ENCODE assay signal across 8 mouse cellular contexts in the genomic region with DNA sequence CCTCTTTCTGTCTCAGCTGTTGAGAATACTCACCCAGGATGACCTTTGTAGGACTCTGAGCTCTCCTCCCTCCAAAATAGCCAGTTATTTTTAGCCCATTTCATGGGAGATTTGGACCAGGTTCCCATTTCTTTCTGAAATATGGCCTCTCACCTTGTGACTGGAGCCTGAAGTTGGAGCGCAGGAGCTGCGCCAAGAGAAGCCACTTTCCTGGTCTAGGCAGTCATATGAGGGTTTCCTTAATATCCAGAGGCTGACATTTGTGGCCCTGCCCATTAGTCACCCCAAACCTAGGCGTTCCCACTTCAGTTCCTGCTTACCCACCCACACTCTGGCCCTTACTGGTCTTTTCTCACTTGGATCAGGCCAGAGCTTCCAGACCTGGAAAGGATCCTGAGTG. TPM values are rescaled to one million over a fixed set of nuclear protein-coding genes. Genes with fewer than 3 reads are reported as not detected.
DNase-seq lines count a peak whose midpoint lies in the region; ATAC-seq and TF ChIP-seq lines count a peak whose summit lies in the region.

A gene (plus strand): TSS at position 308 of the 400 bp plus-strand sequence.

- intact Hi-C loops in gastrocnemius, adult 2 months (cut with DNase I), result loop anchor here (1.0 kb wide), 1 partner anchor 83 kb away; a partner anchor contains a TSS

- peak within 1 kb of the TSS; percentile 81 for H3K4me2 ChIP-seq in hindbrain, embryonic 14.5 days (replicated peaks)
- H3K4me2 ChIP-seq in liver, embryonic 16.5 days (ENCODE audit: low read depth, low read length), result peak within 1 kb of the TSS; percentile 99
- peak within 1 kb of the TSS; percentile 86 for H3K4me2 ChIP-seq in stomach, embryonic 16.5 days (ENCODE audit: low read depth, low read length)

- H3K9me3 ChIP-seq in hindbrain, embryonic 14.5 days (ENCODE audit: control insufficient read depth, low read length), result no peaks in the 10 kb centered on the region
- H3K9me3 ChIP-seq in liver, embryonic 16.5 days (replicated peaks; ENCODE audit: control insufficient read depth, low read length), result no peaks in the 10 kb centered on the region
- H3K9me3 ChIP-seq in stomach, embryonic 16.5 days (replicated peaks; ENCODE audit: control insufficient read depth, low read length), result no peaks in the 10 kb centered on the region

- 91% methylated on average over 3 of the region's 3 CpGs for WGBS in spleen, adult 2 months
- 90% methylated on average over 3 of the region's 3 CpGs for WGBS in hindbrain, embryonic 14.5 days
- 73% methylated on average over 3 of the region's 3 CpGs for WGBS in liver, embryonic 16.5 days (ENCODE audit: insufficient replicate concordance)
- 77% methylated on average over 3 of the region's 3 CpGs for WGBS in stomach, embryonic 16.5 days

- no peaks in the 10 kb centered on the region for H3K36me3 ChIP-seq in spleen, adult 2 months (ENCODE audit: control insufficient read depth, insufficient read depth, low read length)
- peaks cover 58% of the 10 kb centered on the region for H3K36me3 ChIP-seq in hindbrain, embryonic 14.5 days (replicated peaks; ENCODE audit: control insufficient read depth, insufficient read depth)
- H3K36me3 ChIP-seq in liver, embryonic 16.5 days (ENCODE audit: control insufficient read depth, insufficient read depth), result no peaks in the 10 kb centered on the region
- H3K36me3 ChIP-seq in stomach, embryonic 16.5 days (ENCODE audit: control insufficient read depth, insufficient read depth, low read length), result no peaks in the 10 kb centered on the region; the same call in 1 of the 2 replicates

- no peak for DNase-seq in spleen, adult 2 months (ENCODE audit: low read depth in 1 of 2, low spot score in 2 of 2)
- DNase-seq in spleen, postnatal 14 days (ENCODE audit: low spot score in 2 of 2), result no peak
- DNase-seq in gastrocnemius, adult 2 months, result peak; percentile 85
- no peak for DNase-seq in hindbrain, embryonic 14.5 days (ENCODE audit: low spot score)
- no peak for DNase-seq in urinary bladder, postnatal 14 days (ENCODE audit: low spot score)

- peak within 1 kb of the TSS; percentile 64 for H3K9ac ChIP-seq in hindbrain, embryonic 14.5 days
- peak within 1 kb of the TSS; percentile 71 for H3K9ac ChIP-seq in liver, embryonic 16.5 days (ENCODE audit: low read depth, low read length)
- peak within 1 kb of the TSS; percentile 80 for H3K9ac ChIP-seq in stomach, embryonic 16.5 days (ENCODE audit: low read length)

- peak within 1 kb of the TSS; percentile 83 for H3K27ac ChIP-seq in spleen, adult 2 months (ENCODE audit: insufficient read depth, low read length)
- peak within 1 kb of the TSS; percentile 97 for H3K27ac ChIP-seq in gastrocnemius, adult 2 months
- H3K27ac ChIP-seq in hindbrain, embryonic 14.5 days, result peak within 1 kb of the TSS; percentile 75
- peak within 1 kb of the TSS; percentile 80 for H3K27ac ChIP-seq in liver, embryonic 16.5 days (ENCODE audit: low read length)
- peak within 1 kb of the TSS; percentile 88 for H3K27ac ChIP-seq in stomach, embryonic 16.5 days (ENCODE audit: low read length)

- H3K4me3 ChIP-seq in spleen, adult 2 months (ENCODE audit: extremely low read depth, insufficient read depth, insufficient read length), result peak within 1 kb of the TSS; percentile 88
- peak within 1 kb of the TSS; percentile 89 for H3K4me3 ChIP-seq in gastrocnemius, adult 2 months
- H3K4me3 ChIP-seq in hindbrain, embryonic 14.5 days (replicated peaks; ENCODE audit: low read length), result peak within 1 kb of the TSS; percentile 59
- peak within 1 kb of the TSS; percentile 76 for H3K4me3 ChIP-seq in liver, embryonic 16.5 days (ENCODE audit: low read depth, low read length)
- peak within 1 kb of the TSS; percentile 93 for H3K4me3 ChIP-seq in stomach, embryonic 16.5 days (replicated peaks; ENCODE audit: low read length)

- no peak for TF ChIP-seq CTCF in spleen, adult 2 months (IDR thresholded peaks at IDR 0.05; ENCODE audit: extremely low read depth, insufficient read depth, insufficient read length, insufficient replicate concordance)
- TF ChIP-seq CTCF in gastrocnemius, adult 2 months (IDR thresholded peaks at IDR 0.05), result no peak

- H3K27me3 ChIP-seq in spleen, adult 2 months (ENCODE audit: control insufficient read depth, insufficient read depth, low read length), result no peaks in the 10 kb centered on the region
- no peaks in the 10 kb centered on the region for H3K27me3 ChIP-seq in hindbrain, embryonic 14.5 days (ENCODE audit: control insufficient read depth, insufficient read depth, low read length)
- no peaks in the 10 kb centered on the region for H3K27me3 ChIP-seq in liver, embryonic 16.5 days (ENCODE audit: control insufficient read depth, insufficient read depth, low read depth, low read length)
- H3K27me3 ChIP-seq in stomach, embryonic 16.5 days (ENCODE audit: control insufficient read depth, insufficient read depth, low read length), result no peaks in the 10 kb centered on the region

- H3K4me1 ChIP-seq in spleen, adult 2 months (ENCODE audit: control insufficient read depth, insufficient read depth, insufficient read length), result peaks cover 5% of the 10 kb centered on the region; the same call in 1 of the 2 replicates
- peaks cover 12% of the 10 kb centered on the region for H3K4me1 ChIP-seq in hindbrain, embryonic 14.5 days (replicated peaks; ENCODE audit: control insufficient read depth, insufficient read depth, low read length)
- peaks cover 15% of the 10 kb centered on the region for H3K4me1 ChIP-seq in liver, embryonic 16.5 days (ENCODE audit: control insufficient read depth, low read depth, low read length)
- H3K4me1 ChIP-seq in stomach, embryonic 16.5 days (ENCODE audit: control insufficient read depth, insufficient read depth, low read length), result peaks cover 19% of the 10 kb centered on the region

- no peak for TF ChIP-seq POLR2A in spleen, adult 2 months (IDR thresholded peaks at IDR 0.05; ENCODE audit: low read depth, low read length)

- no peak for ATAC-seq in hindbrain, embryonic 14.5 days (ENCODE audit: low FRiP score)
- ATAC-seq in liver, embryonic 16.5 days (ENCODE audit: low read depth), result no peak
- no peak for ATAC-seq in stomach, embryonic 16.5 days (ENCODE audit: insufficient read depth, low FRiP score)
- no peak for ATAC-seq in activated CD4-positive, CD25-positive, alpha-beta regulatory T cell, adult 4 months

RNA-seq across cellular contexts. Expression of the gene that starts here (rescaled TPM):
- 13.0 and 14.9 TPM in 2 replicates for polyA plus RNA-seq in spleen, adult 2 months (2012; rRNA removed)
- 10 to 100 TPM; 15.7 to 21.2 TPM for total RNA-seq in gastrocnemius, adult 2 months (2021)
- 19.1 and 21.5 TPM in 2 replicates for polyA plus RNA-seq in hindbrain, embryonic 14.5 days (2014; fragmentation: Nextera tagmentation; extraction: Ambion mirVana)
- 4.8 and 4.9 TPM in 2 replicates for polyA plus RNA-seq in liver, embryonic 16.5 days (2015; fragmentation: Nextera tagmentation; extraction: Ambion mirVana)
- polyA plus RNA-seq in stomach, embryonic 16.5 days (2015; fragmentation: Nextera tagmentation; extraction: Ambion mirVana), result 15.5 and 16.1 TPM in 2 replicates
- polyA plus RNA-seq in activated CD4-positive, CD25-positive, alpha-beta regulatory T cell, adult 4 months (2017; shearing (Covaris generic)), result 1 to 10 TPM; 6.0 to 9.3 TPM
